Mouse (Mus musculus): ENCODE results near the gene Tox4.

DNA sequence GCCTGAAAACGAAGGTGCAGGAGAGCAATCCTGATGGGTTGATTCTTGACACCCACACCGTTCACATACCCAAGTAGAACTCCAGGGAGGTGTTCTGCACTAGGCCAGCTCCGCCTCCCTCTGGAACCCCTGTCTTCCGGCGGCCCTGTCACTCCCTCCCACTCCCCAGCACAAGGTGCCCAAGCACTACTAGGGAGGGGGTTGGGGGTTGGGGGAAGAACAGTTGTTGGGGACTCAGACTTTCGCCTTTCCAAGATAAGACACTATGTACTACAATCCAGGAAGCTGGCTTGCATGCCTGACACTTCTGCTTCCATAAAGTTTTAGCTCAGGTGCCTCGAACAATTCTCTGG lies 34.3 kb upstream of the Tox4 start:
- no peak for TF ChIP-seq CTCF (IDR thresholded peaks at IDR 0.05; ENCODE audit: borderline replicate concordance, control insufficient read depth, extremely low read depth, insufficient read depth, low read length, poor library complexity)
- no peak for TF ChIP-seq POLR2A (IDR thresholded peaks at IDR 0.05; ENCODE audit: control insufficient read depth, extremely low read depth, insufficient read depth, low read length, poor library complexity)
